Mouse (Mus musculus) liver, embryonic 14.5 days (tissue): ENCODE measurements at regions not wholly inside any gene's neighbourhood (a gene's known extent, or its start where the extent isn't known, plus 50 kb on each side); places are given as distances from the start of the nearest gene placed in this dataset.

Experiments used
- ATAC-seq: fragments of 200-750 bp; cut with Nextera tagmentation; 2 replicates; pipeline ENCODE4 v1.8.0; 2017; ENCODE audit warnings: moderate number of reproducible peaks, mild to moderate bottlenecking, moderate library complexity; ENCODE audit not compliant: insufficient read depth
- DNase-seq, 3 experiments: peaks; one replicate each; pipeline ENCODE4 v3.0.0-alpha.2; 2012 to 2013; ENCODE audit warnings: low read depth in 3 of 3, low spot score in 3 of 3
- H3K27ac ChIP-seq: fragments of 300-500 bp; sonication (generic); 2 replicates; pipeline ENCODE4 v1.5.1; 2014; ENCODE audit warnings: moderate library complexity, mild to moderate bottlenecking, control low read depth, inconsistent platforms
- H3K27me3 ChIP-seq: fragments of 300-500 bp; sonication (generic); 2 replicates; pipeline ENCODE4 v1.6.1; 2014; ENCODE audit warnings: mild to moderate bottlenecking, low read length, moderate library complexity; ENCODE audit not compliant: control insufficient read depth, insufficient read depth
- H3K36me3 ChIP-seq: fragments of 300-500 bp; sonication (generic); replicated peaks from 2 replicates; pipeline ENCODE4 v1.6.1; 2014; ENCODE audit warnings: low read depth; ENCODE audit not compliant: control insufficient read depth, insufficient read depth
- H3K4me1 ChIP-seq, 2 experiments: fragments of 200-500 bp in 1 of 2; fragments of 300-500 bp in 1 of 2; sonication (generic) in 1 of 2; replicated peaks; 2 replicates each; pipeline ENCODE4 v1.6.1; 2012 to 2014; ENCODE audit warnings: antibody characterized with exemption in 1 of 2, inconsistent platforms in 1 of 2, low read length in 1 of 2; ENCODE audit not compliant: control insufficient read depth in 2 of 2, insufficient read depth in 2 of 2
- H3K4me2 ChIP-seq: fragments of 300-500 bp; sonication (generic); 2 replicates; pipeline ENCODE4 v1.6.1; 2014; ENCODE audit warnings: low read depth, mild to moderate bottlenecking, control low read depth, moderate library complexity
- H3K4me3 ChIP-seq, 2 experiments: fragments of 200-500 bp in 1 of 2; fragments of 300-500 bp in 1 of 2; sonication (generic) in 1 of 2; 2 replicates each; pipeline ENCODE4 v1.5.1; 2012 to 2014; ENCODE audit warnings: low read depth in 2 of 2, low read length in 2 of 2, mild to moderate bottlenecking in 2 of 2, control low read depth in 1 of 2, inconsistent platforms in 1 of 2, moderate library complexity in 1 of 2; ENCODE audit not compliant: insufficient read depth in 1 of 2
- H3K9ac ChIP-seq: fragments of 300-500 bp; sonication (generic); replicated peaks from 2 replicates; pipeline ENCODE4 v1.6.1; 2014; ENCODE audit warnings: mild to moderate bottlenecking, control low read depth, moderate library complexity
- H3K9me3 ChIP-seq: fragments of 300-500 bp; sonication (generic); 2 replicates; pipeline ENCODE4 v1.6.1; 2016; ENCODE audit warnings: low read length, mixed read lengths; ENCODE audit not compliant: control insufficient read depth
- CTCF ChIP-seq: IDR thresholded peaks from 2 replicates; pipeline ENCODE4 v1.5.1; 2016; ENCODE audit warnings: antibody characterized with exemption, low read depth, control low read depth
- EP300 ChIP-seq: IDR thresholded peaks from 2 replicates; pipeline ENCODE4 v1.6.1; 2016; ENCODE audit warnings: antibody characterized with exemption, low read depth
- WGBS: fragments of 180-500 bp; shearing (Covaris S2); extraction: QIAGEN DNeasy Blood & Tissue Kit; methylation state at CpG from one replicate; pipeline ENCODE4 v1.1.7; 2014; ENCODE audit not compliant: insufficient replicate concordance; 5-methylcytosine and 5-hydroxymethylcytosine counted together

GRCm38 (mm10) chr3:38360974-38361373 lies 123.7 kb downstream of the Ankrd50 start:
- Histone ChIP-seq H3K27me3 (no peaks in the 10 kb centered on the region), H3K27ac (no peak overlapping the region), H3K9me3 (no peaks in the 10 kb centered on the region), H3K4me3 (no peak overlapping the region), H3K4me2 (no peak overlapping the region), H3K9ac (no peak overlapping the region), H3K4me1 (peaks cover 0 to 13% of the 10 kb centered on the region in 2 experiments; a peak in 2 of 4 replicates), H3K36me3 (no peaks in the 10 kb centered on the region)
- DNase-seq (no peak), ATAC-seq (no peak)
- TF ChIP-seq CTCF: no peak
- TF ChIP-seq EP300: no peak
- 57% methylated on average over 5 of the region's 5 CpGs for WGBS

DNA sequence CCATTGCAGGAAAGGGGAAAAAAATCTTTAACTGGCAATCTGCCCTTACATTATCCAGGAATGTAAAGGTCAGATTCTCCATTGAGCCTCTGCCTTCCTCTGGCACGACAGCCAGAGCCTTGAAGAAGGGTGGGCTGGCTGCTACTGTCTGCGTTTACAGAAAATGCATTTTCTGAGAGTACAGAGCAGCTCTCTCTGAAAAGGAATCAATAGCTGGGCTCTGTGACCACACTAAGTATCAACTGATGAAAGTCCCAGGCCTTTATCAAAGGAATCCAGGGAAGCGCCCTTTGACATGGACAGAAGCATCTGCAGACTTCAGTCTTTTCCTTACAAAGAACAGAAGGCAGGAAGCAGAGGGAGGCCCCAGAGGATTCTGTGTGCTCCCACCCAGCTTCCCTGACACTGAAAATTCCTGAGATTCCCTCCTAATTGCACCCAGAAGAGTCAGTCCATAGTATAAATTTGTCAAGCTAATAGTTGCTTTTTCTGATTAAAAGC lies 124.2 kb downstream of the Ankrd50 start:
- peaks cover 0 to 13% of the 10 kb centered on the region in 2 experiments; a peak in 2 of 4 replicates for H3K4me1 ChIP-seq
- WGBS: 39% methylated on average over 3 of the region's 3 CpGs
- ATAC-seq (no peak), DNase-seq (no peak)
- no peak overlapping the region for H3K4me3 ChIP-seq
- no peak overlapping the region for H3K27ac ChIP-seq
- no peak overlapping the region for H3K4me2 ChIP-seq
- no peak for TF ChIP-seq CTCF
- no peak for TF ChIP-seq EP300
- no peaks in the 10 kb centered on the region for H3K36me3 ChIP-seq
- no peak overlapping the region for H3K9ac ChIP-seq
- no peaks in the 10 kb centered on the region for H3K9me3 ChIP-seq
- H3K27me3 ChIP-seq: no peaks in the 10 kb centered on the region

DNA sequence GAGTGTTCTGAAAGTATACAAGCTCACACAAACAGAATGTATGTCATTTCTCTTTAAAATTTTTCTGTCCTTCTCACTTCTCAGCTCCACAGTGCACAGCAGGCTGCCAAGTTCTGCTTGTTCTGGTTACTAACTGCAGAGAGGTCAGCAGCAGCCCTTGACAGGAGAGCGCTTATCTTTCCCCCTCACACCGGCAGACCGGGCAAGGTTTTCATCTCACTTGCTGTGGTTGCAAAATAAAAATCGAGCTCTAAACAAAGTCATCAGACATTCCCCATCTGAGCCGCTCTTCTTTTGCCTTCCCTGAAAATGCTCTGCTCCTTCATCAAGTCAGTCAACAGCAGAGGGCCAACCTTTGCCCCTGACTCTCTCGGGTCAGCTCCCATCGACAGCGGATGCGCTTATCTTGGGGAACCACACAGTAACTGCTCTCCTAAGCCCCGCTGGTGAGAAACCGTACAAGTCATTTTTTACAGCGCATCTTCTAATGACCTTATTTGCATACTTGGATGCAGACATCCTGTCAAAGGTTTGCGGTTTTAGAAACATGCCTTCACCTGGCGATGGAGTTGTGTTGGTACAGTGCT lies 126.6 kb downstream of the Ankrd50 start:
- Histone ChIP-seq H3K27me3 (no peaks in the 10 kb centered on the region), H3K4me1 (peaks cover 0 to 13% of the 10 kb centered on the region in 2 experiments; a peak in 2 of 4 replicates), H3K36me3 (no peaks in the 10 kb centered on the region), H3K9ac (no peak overlapping the region), H3K4me3 (no peak overlapping the region), H3K4me2 (peak overlapping the region; percentile 13; the same call in 1 of the 2 replicates), H3K27ac (no peak overlapping the region), H3K9me3 (no peaks in the 10 kb centered on the region)
- ATAC-seq: peak; percentile 57; the same call in 1 of the 2 replicates
- WGBS: 10% methylated on average over 14 of the region's 14 CpGs
- peak in 1 of 3 experiments; percentile 9 for DNase-seq
- TF ChIP-seq CTCF (no peak), EP300 (peak; percentile 55)

- Histone ChIP-seq H3K27me3 (no peaks in the 10 kb centered on the region), H3K4me1 (no peaks in the 10 kb centered on the region), H3K9me3 (no peaks in the 10 kb centered on the region), H3K36me3 (no peaks in the 10 kb centered on the region), H3K9ac (no peak overlapping the region), H3K4me2 (no peak overlapping the region), H3K27ac (no peak overlapping the region), H3K4me3 (no peak overlapping the region)
- ATAC-seq: no peak
- no peak for TF ChIP-seq EP300
- no peak for TF ChIP-seq CTCF
- WGBS: 2% methylated on average over 2 of the region's 2 CpGs
- no peak for DNase-seq
Measured at GRCm38 (mm10) chr3:38344283-38344682, 140.4 kb downstream of the Ankrd50 start.

GRCm38 (mm10) chr3:38341666-38342065 lies 143.0 kb downstream of the Ankrd50 start:
- H3K4me1 ChIP-seq: no peaks in the 10 kb centered on the region
- no peak overlapping the region for H3K4me3 ChIP-seq
- no peaks in the 10 kb centered on the region for H3K36me3 ChIP-seq
- no peak overlapping the region for H3K4me2 ChIP-seq
- no peaks in the 10 kb centered on the region for H3K9me3 ChIP-seq
- H3K27ac ChIP-seq: no peak overlapping the region
- H3K27me3 ChIP-seq: no peaks in the 10 kb centered on the region
- ATAC-seq (no peak), DNase-seq (no peak)
- 73% methylated on average over 1 of the region's 1 CpGs for WGBS
- no peak for TF ChIP-seq EP300
- no peak overlapping the region for H3K9ac ChIP-seq
